Mouse (Mus musculus): Measurements from ENCODE around the gene Aknad1. TPM values are rescaled to one million over a fixed set of nuclear protein-coding genes. Genes with fewer than 3 reads are reported as not detected.

Aknad1 gene
- polyA plus RNA-seq, 1 experiment from 2014 or later = not detected

GRCm38 (mm10) chr3:108714837-108715236 is 24.6 kb upstream of the Aknad1 start:
- ATAC-seq = no peak
- Histone ChIP-seq H3K27me3 (ENCODE audit: control insufficient read depth, insufficient read depth, low read depth, low read length) (no peaks in the 10 kb centered on the region), H3K4me1 (ENCODE audit: control insufficient read depth, insufficient read depth, low read length) (0 out of 2 replicates have a peak, but pooled peaks cover 4% of the 10 kb centered on the region), H3K4me2 (ENCODE audit: low read length) (no peak overlapping the region), H3K9ac (ENCODE audit: low read depth, low read length) (no peak overlapping the region), H3K9me3 (replicated peaks; ENCODE audit: control insufficient read depth, low read length, poor library complexity, severe bottlenecking) (no peaks in the 10 kb centered on the region), H3K4me3 (ENCODE audit: low read depth, low read length) (no peak overlapping the region), H3K36me3 (ENCODE audit: control insufficient read depth, insufficient read depth, low read length) (no peaks in the 10 kb centered on the region), H3K27ac (ENCODE audit: low read length) (no peak overlapping the region)
- WGBS = 95% methylated on average over 4 of the region's 4 CpGs

DNA sequence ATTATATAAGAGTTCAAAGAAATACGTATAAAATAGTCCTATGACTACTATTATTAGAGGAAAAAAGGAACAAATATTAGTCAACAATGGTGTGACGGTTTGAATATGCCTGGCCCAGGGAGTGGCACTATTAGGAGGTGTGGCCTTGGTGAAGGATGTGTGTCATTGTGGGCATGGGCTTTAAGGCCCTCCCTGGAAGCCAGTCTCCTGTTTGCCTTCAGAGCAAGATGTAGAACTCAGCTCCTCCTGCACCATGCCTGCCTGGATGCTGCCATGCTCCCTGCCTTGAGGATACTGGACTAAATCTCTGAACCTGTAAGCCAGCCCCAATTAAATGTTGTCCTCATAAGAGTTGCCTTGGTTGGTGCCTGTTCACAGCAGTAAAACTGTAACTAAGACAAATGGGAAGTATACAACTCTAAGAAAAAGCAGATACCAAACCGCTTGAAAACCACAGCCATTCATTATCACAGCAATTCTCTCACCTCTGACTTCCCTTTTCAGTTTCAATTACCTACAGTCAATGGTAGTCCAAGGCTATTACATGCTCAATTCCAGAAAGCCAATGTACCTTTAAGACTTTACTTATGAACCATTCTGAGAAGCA is 21.5 kb upstream of the Aknad1 start:
- Histone ChIP-seq H3K4me3 (ENCODE audit: low read depth, low read length) (no peak overlapping the region), H3K27ac (ENCODE audit: low read length) (no peak overlapping the region), H3K9ac (ENCODE audit: low read depth, low read length) (no peak overlapping the region), H3K36me3 (ENCODE audit: control insufficient read depth, insufficient read depth, low read length) (no peaks in the 10 kb centered on the region), H3K27me3 (ENCODE audit: control insufficient read depth, insufficient read depth, low read depth, low read length) (no peaks in the 10 kb centered on the region), H3K4me1 (ENCODE audit: control insufficient read depth, insufficient read depth, low read length) (peaks cover 16% of the 10 kb centered on the region), H3K9me3 (replicated peaks; ENCODE audit: control insufficient read depth, low read length, poor library complexity, severe bottlenecking) (no peaks in the 10 kb centered on the region), H3K4me2 (ENCODE audit: low read length) (no peak overlapping the region)
- no peak for ATAC-seq
- WGBS = 87% methylated on average over 3 of the region's 3 CpGs

- Histone ChIP-seq H3K9ac (ENCODE audit: low read depth, low read length) (no peak overlapping the region), H3K4me3 (ENCODE audit: low read depth, low read length) (no peak overlapping the region), H3K27me3 (ENCODE audit: control insufficient read depth, insufficient read depth, low read depth, low read length) (no peaks in the 10 kb centered on the region), H3K4me1 (ENCODE audit: control insufficient read depth, insufficient read depth, low read length) (peaks cover 12% of the 10 kb centered on the region), H3K4me2 (ENCODE audit: low read length) (no peak overlapping the region), H3K27ac (ENCODE audit: low read length) (no peak overlapping the region), H3K36me3 (ENCODE audit: control insufficient read depth, insufficient read depth, low read length) (no peaks in the 10 kb centered on the region), H3K9me3 (replicated peaks; ENCODE audit: control insufficient read depth, low read length, poor library complexity, severe bottlenecking) (no peaks in the 10 kb centered on the region)
- 92% methylated on average over 2 of the region's 2 CpGs for WGBS
- ATAC-seq = no peak
Measured at GRCm38 (mm10) chr3:108719357-108719756, 20.1 kb upstream of the Aknad1 start.

- Histone ChIP-seq H3K4me2 (ENCODE audit: low read length) (no peak overlapping the region), H3K9ac (ENCODE audit: low read depth, low read length) (no peak overlapping the region), H3K27me3 (ENCODE audit: control insufficient read depth, insufficient read depth, low read depth, low read length) (no peaks in the 10 kb centered on the region), H3K4me1 (ENCODE audit: control insufficient read depth, insufficient read depth, low read length) (peaks cover 12% of the 10 kb centered on the region), H3K27ac (ENCODE audit: low read length) (no peak overlapping the region), H3K9me3 (replicated peaks; ENCODE audit: control insufficient read depth, low read length, poor library complexity, severe bottlenecking) (no peaks in the 10 kb centered on the region), H3K36me3 (ENCODE audit: control insufficient read depth, insufficient read depth, low read length) (no peaks in the 10 kb centered on the region), H3K4me3 (ENCODE audit: low read depth, low read length) (no peak overlapping the region)
- 84% methylated on average over 3 of the region's 3 CpGs for WGBS
- no peak for ATAC-seq
Measured at GRCm38 (mm10) chr3:108719761-108720160, 19.7 kb upstream of the Aknad1 start.

GRCm38 (mm10) chr3:108721076-108721991 is 18.1 kb upstream of the Aknad1 start:
- peak; percentile 73; the same call in 1 of the 2 replicates for ATAC-seq
- H3K27ac ChIP-seq (ENCODE audit: low read length) = peak overlapping the region; percentile 79
- under 1% methylated on average over 37 of the region's 44 CpGs for WGBS

GRCm38 (mm10) chr3:108722036-108722872 is 17.2 kb upstream of the Aknad1 start, which contains the start of gene Gpsm2:
TSS of gene Gpsm2 (minus strand) at chr3:108722309.
- H3K4me2 ChIP-seq (ENCODE audit: low read length) = peak within 1 kb of the TSS; percentile 83

More at GRCm38 (mm10) chr3:108721076-108721991, 18.1 kb upstream of the Aknad1 start:
- no peaks in the 10 kb centered on the region for H3K27me3 ChIP-seq (ENCODE audit: control insufficient read depth, insufficient read depth, low read depth, low read length)
- H3K9me3 ChIP-seq (replicated peaks; ENCODE audit: control insufficient read depth, low read length, poor library complexity, severe bottlenecking) = no peaks in the 10 kb centered on the region
- H3K4me3 ChIP-seq (ENCODE audit: low read depth, low read length) = peak overlapping the region; percentile 82
- peak overlapping the region; percentile 84 for H3K9ac ChIP-seq (ENCODE audit: low read depth, low read length)
- H3K4me2 ChIP-seq (ENCODE audit: low read length) = peak overlapping the region; percentile 83
- peaks cover 12% of the 10 kb centered on the region for H3K4me1 ChIP-seq (ENCODE audit: control insufficient read depth, insufficient read depth, low read length)
- no peaks in the 10 kb centered on the region for H3K36me3 ChIP-seq (ENCODE audit: control insufficient read depth, insufficient read depth, low read length)

DNA sequence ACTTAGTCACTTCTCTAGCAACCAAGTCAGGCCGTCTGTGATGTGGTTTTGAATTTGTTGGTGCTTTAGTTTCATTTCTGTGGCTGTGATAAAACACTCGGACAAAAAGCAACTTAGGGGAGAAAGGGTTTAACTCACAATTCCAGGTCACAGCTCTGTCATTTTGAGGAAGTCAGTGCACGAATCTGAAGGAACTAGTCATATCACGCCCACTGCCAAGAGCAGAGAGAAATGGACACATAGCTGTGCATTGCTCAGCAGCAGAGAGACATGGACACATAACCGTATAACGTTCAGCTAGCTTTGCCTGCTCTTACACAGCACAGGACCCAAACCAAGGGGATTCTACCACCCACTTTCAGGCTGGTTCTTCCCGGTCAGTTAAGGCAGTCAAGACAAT is 13.0 kb upstream of the Aknad1 start:
- no peak for ATAC-seq
- H3K9me3 ChIP-seq (replicated peaks; ENCODE audit: control insufficient read depth, low read length, poor library complexity, severe bottlenecking) = no peaks in the 10 kb centered on the region
- H3K4me3 ChIP-seq (ENCODE audit: low read depth, low read length) = no peak overlapping the region
- no peak overlapping the region for H3K27ac ChIP-seq (ENCODE audit: low read length)
- no peak overlapping the region for H3K9ac ChIP-seq (ENCODE audit: low read depth, low read length)
- no peaks in the 10 kb centered on the region for H3K36me3 ChIP-seq (ENCODE audit: control insufficient read depth, insufficient read depth, low read length)
- 91% methylated on average over 7 of the region's 7 CpGs for WGBS
- H3K4me1 ChIP-seq (ENCODE audit: control insufficient read depth, insufficient read depth, low read length) = 0 out of 2 replicates have a peak, but pooled peaks cover 4% of the 10 kb centered on the region
- H3K4me2 ChIP-seq (ENCODE audit: low read length) = no peak overlapping the region
- no peaks in the 10 kb centered on the region for H3K27me3 ChIP-seq (ENCODE audit: control insufficient read depth, insufficient read depth, low read depth, low read length)

More at GRCm38 (mm10) chr3:108722036-108722872, 17.2 kb upstream of the Aknad1 start, which contains the start of gene Gpsm2:
- Histone ChIP-seq H3K27me3 (ENCODE audit: control insufficient read depth, insufficient read depth, low read depth, low read length) (no peaks in the 10 kb centered on the region), H3K4me3 (ENCODE audit: low read depth, low read length) (peak within 1 kb of the TSS; percentile 82), H3K36me3 (ENCODE audit: control insufficient read depth, insufficient read depth, low read length) (no peaks in the 10 kb centered on the region), H3K9me3 (replicated peaks; ENCODE audit: control insufficient read depth, low read length, poor library complexity, severe bottlenecking) (no peaks in the 10 kb centered on the region), H3K9ac (ENCODE audit: low read depth, low read length) (peak within 1 kb of the TSS; percentile 84), H3K27ac (ENCODE audit: low read length) (peak within 1 kb of the TSS; percentile 79), H3K4me1 (ENCODE audit: control insufficient read depth, insufficient read depth, low read length) (peaks cover 12% of the 10 kb centered on the region)
- ATAC-seq = peak; percentile 98
- 2% methylated on average over 53 of the region's 53 CpGs for WGBS

- Histone ChIP-seq H3K27me3 (ENCODE audit: control insufficient read depth, insufficient read depth, low read depth, low read length) (no peaks in the 10 kb centered on the region), H3K36me3 (ENCODE audit: control insufficient read depth, insufficient read depth, low read length) (no peaks in the 10 kb centered on the region), H3K27ac (ENCODE audit: low read length) (no peak overlapping the region), H3K9me3 (replicated peaks; ENCODE audit: control insufficient read depth, low read length, poor library complexity, severe bottlenecking) (no peaks in the 10 kb centered on the region), H3K4me1 (ENCODE audit: control insufficient read depth, insufficient read depth, low read length) (0 out of 2 replicates have a peak, but pooled peaks cover 4% of the 10 kb centered on the region), H3K4me2 (ENCODE audit: low read length) (no peak overlapping the region), H3K9ac (ENCODE audit: low read depth, low read length) (no peak overlapping the region), H3K4me3 (ENCODE audit: low read depth, low read length) (no peak overlapping the region)
- no peak for ATAC-seq
Measured at GRCm38 (mm10) chr3:108727344-108727743, 12.1 kb upstream of the Aknad1 start.
